Mouse (Mus musculus) olfactory bulb, adult 2 months (tissue): ENCODE data around the gene Zdhhc15. TPM values are rescaled to one million over a fixed set of nuclear protein-coding genes. Genes with fewer than 3 reads are reported as not detected.
"Not testable (repeated sequence)": the region's sequence is repeated elsewhere in the genome, so short reads cannot be mapped to it uniquely, and the experiment has no call there.

Experiments
- H3K27ac ChIP-seq: fragments of 200-500 bp; 2 replicates; pipeline ENCODE4 v1.5.1; 2012; ENCODE audit warnings: low read depth, low read length; ENCODE audit not compliant: insufficient read depth
- H3K4me1 ChIP-seq: fragments of 200-500 bp; 2 replicates; pipeline ENCODE4 v1.6.1; 2012; ENCODE audit warnings: low read length; ENCODE audit not compliant: control insufficient read depth, insufficient read depth
- H3K4me3 ChIP-seq: fragments of 200-500 bp; 2 replicates; pipeline ENCODE4 v1.5.1; 2012; ENCODE audit warnings: mild to moderate bottlenecking, low read depth, low read length, moderate library complexity; ENCODE audit not compliant: insufficient read depth
- CTCF ChIP-seq: fragments of 200-500 bp; IDR thresholded peaks from 2 replicates; pipeline ENCODE4 v1.5.1; 2012; ENCODE audit warnings: low read depth, mild to moderate bottlenecking, low read length, moderate library complexity; ENCODE audit not compliant: insufficient read depth
- POLR2A ChIP-seq: fragments of 200-500 bp; IDR thresholded peaks from 2 replicates; pipeline ENCODE4 v1.6.1; 2012; ENCODE audit warnings: mild to moderate bottlenecking, low read depth, low read length, moderate library complexity; ENCODE audit not compliant: insufficient read depth
- WGBS: fragments of 180-500 bp; shearing (Covaris S2); methylation state at CpG from one replicate; pipeline ENCODE4 v1.1.7; 2018; 5-methylcytosine and 5-hydroxymethylcytosine counted together
- polyA plus RNA-seq: library from polyadenylated mRNA; stranded (reverse); fragments of >200 nt; gene quantifications from 2 replicates; pipeline ENCODE4 v1.2.4, GENCODE M21; 2012; ENCODE audit warnings: low replicate concordance; ENCODE audit not compliant: missing spikeins, insufficient read depth, insufficient read length

Zdhhc15 gene
- polyA plus RNA-seq = not detected in 2 replicates

DNA sequence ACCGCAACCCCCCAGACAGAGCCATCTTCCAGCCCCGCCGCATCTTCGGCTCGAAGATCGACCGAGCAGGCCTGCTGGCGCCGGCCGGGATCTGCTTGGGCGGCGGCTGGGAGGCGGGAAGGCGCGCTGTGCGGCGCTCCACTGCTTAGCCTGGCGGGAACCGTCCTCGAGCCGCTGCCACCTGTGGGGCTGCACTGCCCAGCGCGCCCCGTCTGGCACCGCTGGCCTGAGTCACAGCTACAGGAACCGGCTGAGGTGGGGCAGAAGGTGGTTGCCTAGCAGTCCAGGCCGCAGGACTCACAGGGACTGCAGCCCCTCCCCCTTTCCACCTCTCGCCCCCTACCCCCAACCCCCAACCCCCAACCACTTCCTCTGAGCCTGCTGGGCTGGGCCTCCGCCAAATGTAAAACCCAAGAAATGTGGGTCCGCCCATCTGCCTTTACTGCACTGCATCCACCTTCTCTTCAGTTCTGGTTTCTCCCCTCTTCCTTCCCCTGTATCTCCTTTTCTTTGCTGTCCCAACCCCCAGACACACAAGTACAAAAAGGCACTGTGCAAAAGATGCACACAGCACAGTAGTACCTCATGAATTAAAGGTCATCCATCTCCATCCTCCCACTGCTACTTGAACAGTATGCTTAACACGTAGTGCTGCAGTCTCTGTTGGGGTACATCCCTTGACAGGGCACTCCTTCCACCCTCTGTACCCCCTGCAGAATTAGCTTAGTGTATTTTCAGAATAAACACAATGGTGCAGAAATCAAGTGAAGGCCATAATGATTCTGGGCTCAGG, at the start of gene Zdhhc15:
Gene Zdhhc15, minus strand, starts transcription at position 308 of the 793 bp plus-strand sequence.
- Histone ChIP-seq H3K4me1 (no peaks in the 10 kb centered on the region), H3K4me3 (peak within 1 kb of the TSS; percentile 86), H3K27ac (peak within 1 kb of the TSS; percentile 69)
- TF ChIP-seq POLR2A = no peak
- TF ChIP-seq CTCF = no peak
- 16% methylated on average over 28 of the region's 31 CpGs for WGBS

DNA sequence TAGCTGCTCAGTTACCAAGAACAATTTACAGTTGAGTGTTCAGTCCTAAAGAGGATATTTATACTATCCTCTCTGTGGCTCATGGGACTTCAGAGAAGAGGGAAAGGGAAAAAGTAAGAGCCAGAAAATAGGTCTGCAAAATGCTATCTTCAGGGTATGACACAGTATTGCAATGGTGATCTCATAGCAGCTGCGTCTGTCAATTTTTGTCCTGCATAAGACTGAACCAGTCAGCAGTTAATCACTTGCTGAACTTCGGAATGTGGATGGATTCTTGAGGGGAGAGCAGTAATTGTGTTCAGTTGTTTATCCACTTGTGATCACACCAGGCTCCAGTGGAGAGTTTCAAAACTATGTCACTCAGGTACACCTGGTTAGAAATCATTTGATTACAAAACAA, 37.1 kb upstream of the Zdhhc15 start:
- no peak overlapping the region for H3K27ac ChIP-seq
- no peak overlapping the region for H3K4me3 ChIP-seq
- no peak for TF ChIP-seq CTCF
- TF ChIP-seq POLR2A = no peak
- no peaks in the 10 kb centered on the region for H3K4me1 ChIP-seq
- 80% methylated on average over 2 of the region's 2 CpGs for WGBS

DNA sequence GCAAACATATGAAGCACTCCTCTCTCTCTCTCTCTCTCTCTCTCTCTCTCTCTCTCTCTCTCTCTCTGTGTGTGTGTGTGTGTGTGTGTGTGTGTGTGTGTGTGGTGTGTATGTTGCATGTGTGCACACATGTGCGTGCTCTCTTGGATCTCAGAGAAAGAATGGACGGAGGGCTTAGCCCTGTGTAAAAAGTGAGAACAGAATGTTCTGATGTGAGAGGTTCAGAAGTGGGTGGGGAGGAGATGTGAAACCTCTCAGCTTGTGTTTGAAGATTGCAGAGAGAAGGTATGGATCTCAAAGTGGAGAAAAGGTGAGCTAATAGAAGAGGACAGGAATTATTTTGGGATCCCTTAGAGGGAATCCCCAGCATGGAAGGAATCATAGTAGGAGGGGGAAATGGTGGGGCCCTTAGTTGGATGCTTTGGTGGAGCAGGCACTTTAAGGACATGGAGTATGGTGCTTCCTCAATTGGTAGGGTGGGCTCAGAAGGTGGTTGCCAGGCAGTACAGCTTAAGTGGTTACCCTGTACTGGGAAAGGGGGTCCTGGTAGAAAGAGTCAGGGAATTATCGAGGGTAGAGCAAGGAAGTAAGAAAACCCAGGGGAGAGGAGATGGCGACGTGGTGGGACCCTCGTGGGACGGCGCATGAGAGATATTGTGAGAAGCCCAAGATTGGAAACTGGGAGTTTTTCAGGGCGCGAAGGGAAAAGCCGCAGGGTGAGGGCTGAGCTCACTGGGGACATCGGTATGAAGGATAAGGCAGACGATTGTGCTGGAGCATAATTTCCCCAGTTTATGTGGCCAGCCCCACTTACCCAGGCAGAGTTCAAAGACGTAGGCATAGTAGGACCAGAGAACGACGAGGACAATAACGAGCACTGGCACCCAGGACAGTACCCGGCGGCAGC, 761 bp downstream of the Zdhhc15 start:
- Histone ChIP-seq H3K4me1 (no peaks in the 10 kb centered on the region), H3K27ac (peak overlapping the region; percentile 69; the same call in 1 of the 2 replicates), H3K4me3 (peak overlapping the region; percentile 86)
- WGBS = 26% methylated on average over 19 of the region's 19 CpGs
- TF ChIP-seq POLR2A = no peak

DNA sequence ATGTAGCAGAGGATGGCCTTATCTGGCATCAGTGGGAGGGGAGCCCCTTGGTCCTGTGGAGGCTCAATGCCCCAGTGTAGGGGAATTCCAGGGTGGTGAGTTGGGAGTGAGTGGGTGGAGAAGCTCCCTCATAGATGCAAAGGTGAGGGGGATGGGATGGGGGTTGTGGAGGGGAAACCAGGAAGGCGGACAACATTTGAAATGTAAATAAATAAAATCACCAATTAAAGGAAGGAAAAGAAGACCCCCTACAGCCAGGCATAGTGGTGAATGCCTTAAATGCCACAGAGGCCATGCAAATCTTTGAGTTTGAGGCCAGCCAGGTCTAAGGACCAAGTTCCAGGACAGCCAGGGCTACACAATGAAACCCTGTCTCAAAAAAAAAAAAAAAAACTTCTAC, 13.9 kb downstream of the Zdhhc15 start:
- 92% methylated on average over 1 of the region's 1 CpGs for WGBS
- H3K27ac ChIP-seq = no peak overlapping the region
- TF ChIP-seq CTCF (no peak), POLR2A (no peak)
- H3K4me1 ChIP-seq = no peaks in the 10 kb centered on the region
- no peak overlapping the region for H3K4me3 ChIP-seq

DNA sequence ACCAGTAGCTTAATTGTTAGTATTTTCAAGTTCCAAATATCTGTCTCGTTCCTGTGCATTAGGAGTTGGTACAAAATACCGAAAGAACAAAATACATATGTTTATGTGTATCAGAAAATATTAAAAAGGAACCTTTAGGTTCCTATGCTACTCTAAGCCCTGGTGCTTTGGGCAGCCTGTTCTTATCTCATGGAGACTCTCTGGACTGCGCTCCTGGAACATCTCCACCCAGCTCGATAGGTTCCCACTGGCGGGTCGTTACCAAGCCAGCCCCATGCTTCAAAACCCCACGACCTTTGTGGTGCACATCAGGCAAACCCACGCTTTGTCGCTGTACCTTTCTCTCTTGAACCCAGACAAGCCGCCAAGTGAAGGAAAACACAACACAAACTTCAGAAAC, 58.3 kb downstream of the Zdhhc15 start:
- Histone ChIP-seq H3K4me3 (no peak overlapping the region), H3K4me1 (no peaks in the 10 kb centered on the region), H3K27ac (no peak overlapping the region)
- 92% methylated on average over 10 of the region's 10 CpGs for WGBS
- TF ChIP-seq POLR2A = no peak
- no peak for TF ChIP-seq CTCF

DNA sequence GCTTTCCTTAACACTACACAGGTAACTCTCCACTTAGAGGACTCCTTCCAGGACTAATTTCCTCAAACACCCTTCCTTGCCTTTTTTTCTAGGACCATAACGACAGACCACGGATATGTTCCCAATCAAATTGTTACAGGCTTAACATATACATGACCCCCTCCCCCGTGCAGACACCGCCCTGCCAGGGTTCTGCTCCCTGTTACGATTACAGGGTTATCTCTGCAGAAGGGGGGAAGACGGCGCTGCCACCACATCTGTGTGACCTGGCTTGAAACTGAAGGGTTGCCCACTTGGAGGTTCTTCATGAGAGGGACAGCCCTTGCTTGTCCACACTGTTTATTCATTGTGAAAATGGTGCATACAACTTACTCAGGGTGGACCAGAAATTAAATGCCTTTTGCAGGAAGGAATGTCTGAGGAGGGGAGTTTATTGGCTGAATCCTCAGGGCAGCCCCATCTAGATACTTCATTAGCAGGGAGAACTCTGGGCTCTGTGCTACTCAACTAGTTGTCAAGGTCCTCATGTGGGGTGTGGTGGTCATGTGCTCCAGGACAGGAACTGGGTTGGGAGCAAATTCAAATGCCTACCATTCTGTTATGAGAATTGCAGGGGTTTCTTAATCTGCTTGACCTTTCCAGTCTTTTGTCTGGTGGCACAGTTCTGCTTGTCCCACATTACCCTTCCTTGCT, 67.0 kb downstream of the Zdhhc15 start:
- H3K4me1 ChIP-seq, H3K27ac ChIP-seq, H3K4me3 ChIP-seq: not testable (repeated sequence)
- WGBS = no CpG with 5 or more reads among the region's 7 CpGs

DNA sequence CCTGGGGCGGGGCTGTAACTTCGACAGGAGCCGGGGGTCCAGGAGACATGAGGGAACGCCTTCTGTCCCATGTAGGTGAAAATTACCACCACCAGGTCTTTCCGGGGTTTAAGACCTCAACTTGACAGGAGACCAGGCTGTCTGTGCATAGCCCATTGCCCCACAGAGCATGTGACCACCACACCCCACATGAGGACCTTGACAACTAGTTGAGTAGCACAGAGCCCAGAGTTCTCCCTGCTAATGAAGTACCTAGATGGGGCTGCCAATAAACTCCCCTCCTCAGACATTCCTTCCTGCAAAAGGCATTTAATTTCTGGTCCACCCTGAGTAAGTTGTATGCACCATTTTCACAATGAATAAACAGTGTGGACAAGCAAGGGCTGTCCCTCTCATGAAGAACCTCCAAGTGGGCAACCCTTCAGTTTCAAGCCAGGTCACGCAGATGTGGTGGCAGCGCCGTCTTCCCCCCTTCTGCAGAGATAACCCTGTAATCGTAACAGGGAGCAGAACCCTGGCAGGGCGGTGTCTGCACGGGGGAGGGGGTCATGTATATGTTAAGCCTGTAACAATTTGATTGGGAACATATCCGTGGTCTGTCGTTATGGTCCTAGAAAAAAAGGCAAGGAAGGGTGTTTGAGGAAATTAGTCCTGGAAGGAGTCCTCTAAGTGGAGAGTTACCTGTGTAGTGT, 68.5 kb downstream of the Zdhhc15 start:
- H3K27ac ChIP-seq, H3K4me1 ChIP-seq, H3K4me3 ChIP-seq: not testable (repeated sequence)
- WGBS = 94% methylated on average over 8 of the region's 13 CpGs

DNA sequence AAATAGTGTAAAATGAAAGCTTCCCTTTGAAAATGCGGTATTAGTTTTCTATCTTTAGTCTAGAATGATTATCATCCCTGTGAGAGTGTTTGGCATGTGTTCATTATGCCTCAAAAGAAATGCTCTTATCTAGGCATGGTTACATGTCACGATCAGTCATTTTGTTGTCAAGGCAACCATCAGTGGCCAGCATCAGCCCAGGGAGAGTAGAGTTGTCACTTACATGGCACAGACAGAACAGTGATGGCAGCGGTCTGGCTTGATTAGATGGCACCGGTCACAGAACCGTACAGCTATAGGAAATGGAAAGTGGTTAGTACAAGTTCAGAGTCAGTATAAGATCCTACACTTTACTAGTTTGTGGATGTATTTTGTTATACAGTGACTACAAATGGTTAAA, 96.9 kb downstream of the Zdhhc15 start:
- WGBS = 86% methylated on average over 5 of the region's 5 CpGs
- Histone ChIP-seq H3K4me1 (no peaks in the 10 kb centered on the region), H3K27ac (no peak overlapping the region), H3K4me3 (no peak overlapping the region)
- TF ChIP-seq POLR2A = no peak
- no peak for TF ChIP-seq CTCF
